Mouse (Mus musculus) heart, postnatal 0 days (tissue): ENCODE data around the gene Agbl3. TPM values are rescaled to one million over a fixed set of nuclear protein-coding genes. Genes with fewer than 3 reads are reported as not detected.
A peak's percentile ranks its signal among the peaks of the same experiment; 100 is the strongest.

Experiments used
- ATAC-seq: fragments of 200-750 bp; cut with Nextera tagmentation; 2 replicates; pipeline ENCODE4 v1.8.0; 2017; ENCODE audit warnings: low read depth, moderate number of reproducible peaks, moderate library complexity; ENCODE audit not compliant: insufficient read depth
- DNase-seq: peaks from one replicate; pipeline ENCODE4 v3.0.0-alpha.2; 2016; ENCODE audit warnings: low spot score
- H3K27ac ChIP-seq: fragments of 300-500 bp; sonication (generic); 2 replicates; pipeline ENCODE4 v1.5.1; 2014; ENCODE audit warnings: low read depth, mild to moderate bottlenecking
- H3K27me3 ChIP-seq: fragments of 300-500 bp; sonication (generic); 2 replicates; pipeline ENCODE4 v1.6.1; 2014; ENCODE audit warnings: low read length, mixed read lengths; ENCODE audit not compliant: control insufficient read depth, insufficient read depth
- H3K36me3 ChIP-seq: fragments of 300-500 bp; sonication (generic); replicated peaks from 2 replicates; pipeline ENCODE4 v1.6.1; 2014; ENCODE audit warnings: low read length, mixed read lengths; ENCODE audit not compliant: control insufficient read depth, insufficient read depth
- H3K4me1 ChIP-seq: fragments of 300-500 bp; sonication (generic); 2 replicates; pipeline ENCODE4 v1.6.1; 2014; ENCODE audit warnings: antibody characterized with exemption; ENCODE audit not compliant: control insufficient read depth, insufficient read depth
- H3K4me2 ChIP-seq: fragments of 300-500 bp; sonication (generic); 2 replicates; pipeline ENCODE4 v1.6.1; 2014; ENCODE audit warnings: low read depth, mild to moderate bottlenecking, low read length, moderate library complexity
- H3K4me3 ChIP-seq: fragments of 300-500 bp; sonication (generic); 2 replicates; pipeline ENCODE4 v1.5.1; 2014; ENCODE audit warnings: low read depth, low read length
- H3K9ac ChIP-seq: fragments of 300-500 bp; sonication (generic); replicated peaks from 2 replicates; pipeline ENCODE4 v1.6.1; 2014; ENCODE audit warnings: low read depth, low read length, mixed read lengths
- H3K9me3 ChIP-seq: fragments of 300-500 bp; sonication (generic); replicated peaks from 2 replicates; pipeline ENCODE4 v1.6.1; 2016; ENCODE audit warnings: low read length; ENCODE audit not compliant: control insufficient read depth
- CTCF ChIP-seq: IDR thresholded peaks from 2 replicates; pipeline ENCODE4 v1.5.1; 2016; ENCODE audit warnings: antibody characterized with exemption, control low read depth, low read depth
- EP300 ChIP-seq: IDR thresholded peaks from 2 replicates; pipeline ENCODE4 v1.6.1; 2016; ENCODE audit warnings: antibody characterized with exemption, low read depth
- WGBS: fragments of 180-500 bp; shearing (Covaris S2); extraction: QIAGEN DNeasy Blood & Tissue Kit; methylation state at CpG from one replicate; pipeline ENCODE4 v1.1.7; 2014; 5-methylcytosine and 5-hydroxymethylcytosine counted together
- polyA plus RNA-seq: library from polyadenylated mRNA; unstranded; fragments of >200 nt; fragmentation: Nextera tagmentation; extraction: Ambion mirVana; gene quantifications from 2 replicates; pipeline ENCODE4 v1.2.1, GENCODE M21; 2015
- total RNA-seq: library from RNA; depleted of rRNA; stranded (reverse); fragments of >200 nt; gene quantifications from 2 replicates; pipeline ENCODE4 v1.2.3, GENCODE M21; 2014; ENCODE audit warnings: low replicate concordance

Agbl3 gene
- total and polyA plus RNA-seq, 2 experiments from 2014 or later: 3.6 to 7.9 TPM

GRCm38 (mm10) chr6:34870136-34870535, 89.9 kb downstream of the Agbl3 start:
- peaks cover 3% of the 10 kb centered on the region; the same call in 1 of the 2 replicates for H3K4me1 ChIP-seq

GRCm38 (mm10) chr6:34870724-34871123, 90.5 kb downstream of the Agbl3 start:
- H3K4me3 ChIP-seq: no peak overlapping the region
- H3K4me2 ChIP-seq: no peak overlapping the region
- no peaks in the 10 kb centered on the region for H3K27me3 ChIP-seq
- no peak for TF ChIP-seq EP300
- TF ChIP-seq CTCF: no peak
- no peak for ATAC-seq
- H3K27ac ChIP-seq: no peak overlapping the region
- no peak for DNase-seq
- no peak overlapping the region for H3K9ac ChIP-seq
- no peaks in the 10 kb centered on the region for H3K9me3 ChIP-seq
- no peaks in the 10 kb centered on the region for H3K36me3 ChIP-seq
- H3K4me1 ChIP-seq: peaks cover 4% of the 10 kb centered on the region
- WGBS: 62% methylated on average over 5 of the region's 5 CpGs

More at GRCm38 (mm10) chr6:34870136-34870535, 89.9 kb downstream of the Agbl3 start:
- Histone ChIP-seq H3K27ac (peak overlapping the region; percentile 72), H3K36me3 (no peaks in the 10 kb centered on the region), H3K27me3 (no peaks in the 10 kb centered on the region), H3K4me2 (no peak overlapping the region), H3K4me3 (no peak overlapping the region), H3K9me3 (no peaks in the 10 kb centered on the region), H3K9ac (no peak overlapping the region)
- ATAC-seq (no peak), DNase-seq (no peak)
- 72% methylated on average over 5 of the region's 5 CpGs for WGBS
- no peak for TF ChIP-seq EP300
- TF ChIP-seq CTCF: no peak

- ATAC-seq: no peak
- 90% methylated on average over 7 of the region's 7 CpGs for WGBS
- DNase-seq: no peak
Observed at GRCm38 (mm10) chr6:34871929-34872328, 91.7 kb downstream of the Agbl3 start.

GRCm38 (mm10) chr6:34872871-34873270, 92.6 kb downstream of the Agbl3 start:
- Histone ChIP-seq H3K9me3 (no peaks in the 10 kb centered on the region), H3K27ac (peak overlapping the region; percentile 95), H3K4me1 (peaks cover 20% of the 10 kb centered on the region), H3K27me3 (no peaks in the 10 kb centered on the region), H3K4me2 (no peak overlapping the region), H3K4me3 (no peak overlapping the region), H3K9ac (no peak overlapping the region), H3K36me3 (no peaks in the 10 kb centered on the region)
- WGBS: 73% methylated on average over 10 of the region's 10 CpGs
- TF ChIP-seq CTCF (no peak), EP300 (no peak)
- no peak for ATAC-seq
- no peak for DNase-seq

More at GRCm38 (mm10) chr6:34871929-34872328, 91.7 kb downstream of the Agbl3 start:
- H3K4me2 ChIP-seq: no peak overlapping the region
- no peaks in the 10 kb centered on the region for H3K27me3 ChIP-seq
- no peaks in the 10 kb centered on the region for H3K9me3 ChIP-seq
- no peaks in the 10 kb centered on the region for H3K36me3 ChIP-seq
- no peak overlapping the region for H3K4me3 ChIP-seq
- TF ChIP-seq EP300 (no peak), CTCF (no peak)
- H3K4me1 ChIP-seq: peaks cover 15% of the 10 kb centered on the region
- no peak overlapping the region for H3K27ac ChIP-seq
- no peak overlapping the region for H3K9ac ChIP-seq

GRCm38 (mm10) chr6:34874101-34874921, 94.1 kb downstream of the Agbl3 start:
- peak; percentile 23; the same call in 1 of the 2 replicates for TF ChIP-seq CTCF
- peak; percentile 87 for TF ChIP-seq EP300
- peaks cover 25% of the 10 kb centered on the region for H3K4me1 ChIP-seq
- H3K4me2 ChIP-seq: 0 out of 2 replicates have a peak overlapping the region, but pooled peaks have one; percentile 4
- no peaks in the 10 kb centered on the region for H3K36me3 ChIP-seq
- DNase-seq (peak; percentile 72), ATAC-seq (peak; percentile 24)
- H3K4me3 ChIP-seq: no peak overlapping the region
- WGBS: 30% methylated on average over 21 of the region's 21 CpGs
- H3K9me3 ChIP-seq: no peaks in the 10 kb centered on the region
- peak overlapping the region; percentile 95 for H3K27ac ChIP-seq
- no peaks in the 10 kb centered on the region for H3K27me3 ChIP-seq
- H3K9ac ChIP-seq: no peak overlapping the region
